Mouse (Mus musculus): Measurements from ENCODE around the gene Ahctf1. TPM values are rescaled to one million over a fixed set of nuclear protein-coding genes. Genes with fewer than 3 reads are reported as not detected.

The Ahctf1 gene
- total RNA-seq, 2 experiments from 2014 or later, result 36.1 to 37.3 TPM

DNA sequence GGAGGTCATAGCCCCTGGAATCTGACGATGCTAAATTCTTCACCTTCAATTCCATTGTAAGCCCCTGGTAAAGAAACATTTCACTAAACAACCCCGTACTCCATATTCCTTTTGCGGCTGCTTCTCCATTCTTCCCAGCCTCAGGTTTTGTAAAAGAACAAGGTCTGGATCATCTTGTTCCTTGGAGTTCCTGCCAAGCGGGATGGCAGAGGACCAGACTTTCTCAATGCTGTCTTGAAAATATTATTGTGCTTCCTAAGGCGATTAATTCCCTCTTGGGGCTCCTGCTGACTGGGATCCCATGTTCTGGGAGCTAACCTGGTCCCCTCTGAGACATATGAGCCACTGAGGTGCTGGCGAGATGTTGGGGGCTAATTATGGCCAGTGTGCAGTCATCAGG lies 98.3 kb downstream of the Ahctf1 start:
- DNase-seq (ENCODE audit: extremely low spot score in 1 of 2, low spot score in 2 of 2), result peak; percentile 31 to 37
- intact Hi-C loops (cut with DNase I), result no loop called here
- TF ChIP-seq CTCF (IDR thresholded peaks at IDR 0.05), result no peak
- Histone ChIP-seq H3K27ac (no peak overlapping the region), H3K4me3 (no peak overlapping the region)

DNA sequence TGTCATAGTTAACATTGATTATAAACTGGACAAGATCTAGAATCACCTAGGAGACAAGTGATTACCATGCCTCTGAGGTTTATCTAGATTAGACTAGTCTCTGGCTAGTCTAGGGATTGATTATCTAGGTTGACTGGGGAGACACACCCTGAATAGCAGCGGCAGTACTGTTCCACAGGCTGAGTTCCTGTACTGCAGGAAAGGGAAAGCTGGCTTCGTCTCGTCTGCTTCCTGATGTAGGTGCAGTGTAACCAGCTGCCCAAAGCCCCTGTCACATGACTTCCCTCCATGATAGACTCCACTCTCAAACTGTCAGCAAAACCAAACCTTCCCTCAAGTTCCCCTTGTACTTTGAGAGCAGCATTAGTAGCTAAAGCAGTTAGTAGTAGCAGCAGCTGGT lies 99.3 kb downstream of the Ahctf1 start:
- intact Hi-C loops (cut with DNase I), result no loop called here
- no peak for TF ChIP-seq CTCF (IDR thresholded peaks at IDR 0.05)
- Histone ChIP-seq H3K27ac (no peak overlapping the region), H3K4me3 (no peak overlapping the region)
- DNase-seq (ENCODE audit: extremely low spot score in 1 of 2, low spot score in 2 of 2), result no peak

Other genes starting within 250 kb of the Ahctf1 start
- gene Sccpdh, start 135.5 kb downstream of the Ahctf1 start, total RNA-seq (2021), result 10 to 100 TPM; 49.8 to 56.5 TPM
- under 1 TPM in 1 of 2 experiments, not detected in 1; 0.23 TPM for gene Kif28, start 58.4 kb downstream of the Ahctf1 start, total RNA-seq (2021)
- under 1 TPM in 1 of 2 experiments, not detected in 1; 0.26 TPM for gene Gm10518, start 304 bp downstream of the Ahctf1 start, total RNA-seq (2021)
- 100 to 1,000 TPM; 261 TPM for gene Cdc42bpa, start 156.8 kb upstream of the Ahctf1 start, total RNA-seq (2021)

Data from left cerebral cortex, adult 2 months (tissue).